Mouse (Mus musculus) liver, embryonic 11.5 days (tissue): ENCODE data around the gene Thbs2. TPM values are rescaled to one million over a fixed set of nuclear protein-coding genes. Genes with fewer than 3 reads are reported as not detected.
"Not testable (repeated sequence)": the region's sequence is repeated elsewhere in the genome, so short reads cannot be mapped to it uniquely, and the experiment has no call there.

Experiments used
- ATAC-seq: fragments of 200-750 bp; cut with Nextera tagmentation; replicated peaks from 2 replicates; pipeline ENCODE4 v1.8.0; 2017; ENCODE audit warnings: moderate number of reproducible peaks, mild to moderate bottlenecking, moderate TSS enrichment, moderate library complexity; ENCODE audit not compliant: low FRiP score
- DNase-seq: peaks from one replicate; pipeline ENCODE4 v3.0.0-alpha.2; 2017; ENCODE audit warnings: low spot score
- H3K27ac ChIP-seq: fragments of 300-500 bp; sonication (generic); 2 replicates; pipeline ENCODE4 v1.5.1; 2014; ENCODE audit warnings: mild to moderate bottlenecking, low read depth, low read length, control low read depth
- H3K27me3 ChIP-seq: fragments of 300-500 bp; sonication (generic); replicated peaks from 2 replicates; pipeline ENCODE4 v1.6.1; 2014; ENCODE audit warnings: low read length, mixed read lengths; ENCODE audit not compliant: control insufficient read depth, insufficient read depth
- H3K36me3 ChIP-seq: fragments of 300-500 bp; sonication (generic); 2 replicates; pipeline ENCODE4 v1.6.1; 2014; ENCODE audit warnings: mild to moderate bottlenecking, low read length, moderate library complexity, mixed read lengths; ENCODE audit not compliant: control insufficient read depth, insufficient read depth
- H3K4me1 ChIP-seq: fragments of 300-500 bp; sonication (generic); replicated peaks from 2 replicates; pipeline ENCODE4 v1.6.1; 2014; ENCODE audit warnings: low read length, mixed read lengths; ENCODE audit not compliant: control insufficient read depth, insufficient read depth
- H3K4me2 ChIP-seq: fragments of 300-500 bp; sonication (generic); 2 replicates; pipeline ENCODE4 v1.6.1; 2014; ENCODE audit warnings: mild to moderate bottlenecking, control low read depth, moderate library complexity
- H3K4me3 ChIP-seq: fragments of 300-500 bp; sonication (generic); 2 replicates; pipeline ENCODE4 v1.5.1; 2014; ENCODE audit warnings: low read depth, low read length, control low read depth
- H3K9ac ChIP-seq: fragments of 300-500 bp; sonication (generic); 2 replicates; pipeline ENCODE4 v1.6.1; 2014; ENCODE audit warnings: low read depth, low read length, control low read depth
- H3K9me3 ChIP-seq: fragments of 300-500 bp; sonication (generic); 2 replicates; pipeline ENCODE4 v1.6.1; 2016; ENCODE audit warnings: low read length, inconsistent platforms, mixed read lengths; ENCODE audit not compliant: control insufficient read depth
- WGBS: fragments of 180-500 bp; shearing (Covaris S2); extraction: QIAGEN DNeasy Blood & Tissue Kit; methylation state at CpG from one replicate; pipeline ENCODE4 v1.1.7; 2014; 5-methylcytosine and 5-hydroxymethylcytosine counted together
- polyA plus RNA-seq: library from polyadenylated mRNA; unstranded; fragments of >200 nt; fragmentation: Nextera tagmentation; extraction: Ambion mirVana; gene quantifications from 2 replicates; pipeline ENCODE4 v1.2.1, GENCODE M21; 2014

The Thbs2 gene
- polyA plus RNA-seq, 1 experiment from 2014 or later = 1.0 TPM

DNA sequence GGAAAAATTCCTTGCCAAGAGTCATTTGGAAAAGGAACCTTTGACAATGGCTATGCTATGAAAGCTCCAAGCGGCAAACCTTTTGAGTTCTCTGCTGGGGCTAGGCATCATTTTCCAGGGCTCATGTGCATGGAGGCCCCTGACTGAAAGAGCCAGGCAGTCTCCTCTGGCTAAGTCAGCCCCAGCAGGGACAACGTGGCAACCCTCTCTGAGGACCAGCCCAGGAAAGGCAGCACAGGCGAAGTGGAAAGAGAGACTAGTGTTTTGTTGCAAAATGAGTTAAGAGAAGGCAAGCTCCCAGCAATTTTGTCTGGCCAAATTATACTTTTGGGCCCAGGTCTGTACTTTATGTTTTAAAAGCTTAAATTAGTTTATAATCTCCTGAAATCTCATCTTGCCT lies 50.0 kb downstream of the Thbs2 start:
- no peak for ATAC-seq
- H3K9ac ChIP-seq = no peak overlapping the region
- H3K9me3 ChIP-seq = no peaks in the 10 kb centered on the region
- 65% methylated on average over 3 of the region's 3 CpGs for WGBS
- H3K4me3 ChIP-seq = no peak overlapping the region
- no peaks in the 10 kb centered on the region for H3K27me3 ChIP-seq
- no peaks in the 10 kb centered on the region for H3K4me1 ChIP-seq
- H3K27ac ChIP-seq = no peak overlapping the region
- no peaks in the 10 kb centered on the region for H3K36me3 ChIP-seq
- no peak for DNase-seq
- H3K4me2 ChIP-seq = no peak overlapping the region

DNA sequence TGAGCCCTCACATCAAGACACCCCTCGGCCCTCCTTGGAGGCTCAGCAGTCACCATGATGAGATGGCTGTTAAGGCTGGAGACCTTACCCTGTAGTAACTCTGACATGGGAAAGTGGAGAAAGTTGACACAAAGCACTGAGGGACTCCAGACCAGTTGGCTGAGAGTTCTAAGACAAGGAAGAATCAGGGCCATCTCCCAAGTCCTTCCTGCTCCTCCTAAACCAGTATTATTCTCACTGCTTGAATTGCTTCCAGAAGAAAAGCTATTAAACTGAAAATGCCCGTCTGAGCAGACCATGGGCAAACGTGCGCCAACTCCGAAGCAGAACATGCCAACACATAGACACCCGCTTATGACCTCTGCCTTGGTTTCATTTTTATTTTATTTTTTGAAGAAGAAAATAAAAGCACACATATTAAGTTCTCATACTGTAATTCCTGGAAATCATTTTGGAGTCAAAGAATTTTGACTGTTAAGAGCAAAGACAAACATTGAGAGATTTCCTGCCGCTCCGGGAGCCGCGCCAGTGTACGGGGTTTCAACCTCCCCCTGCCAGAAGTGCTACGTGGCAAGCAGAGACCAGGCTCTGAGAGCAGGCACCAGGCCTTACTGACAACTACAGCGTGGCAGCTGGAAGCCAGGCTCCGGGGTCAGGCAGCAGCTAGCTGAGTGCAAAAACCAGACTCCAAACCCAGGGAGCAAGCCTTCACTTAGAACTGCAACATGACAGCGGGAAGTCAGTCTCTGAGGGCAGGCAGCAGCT lies 53.5 kb downstream of the Thbs2 start:
- DNase-seq (no peak), ATAC-seq (no peak)
- no peaks in the 10 kb centered on the region for H3K4me1 ChIP-seq
- H3K27me3 ChIP-seq = no peaks in the 10 kb centered on the region
- H3K9me3 ChIP-seq = no peaks in the 10 kb centered on the region
- H3K9ac ChIP-seq = no peak overlapping the region
- no peak overlapping the region for H3K27ac ChIP-seq
- WGBS = 82% methylated on average over 15 of the region's 15 CpGs
- no peaks in the 10 kb centered on the region for H3K36me3 ChIP-seq
- H3K4me3 ChIP-seq = no peak overlapping the region
- no peak overlapping the region for H3K4me2 ChIP-seq

DNA sequence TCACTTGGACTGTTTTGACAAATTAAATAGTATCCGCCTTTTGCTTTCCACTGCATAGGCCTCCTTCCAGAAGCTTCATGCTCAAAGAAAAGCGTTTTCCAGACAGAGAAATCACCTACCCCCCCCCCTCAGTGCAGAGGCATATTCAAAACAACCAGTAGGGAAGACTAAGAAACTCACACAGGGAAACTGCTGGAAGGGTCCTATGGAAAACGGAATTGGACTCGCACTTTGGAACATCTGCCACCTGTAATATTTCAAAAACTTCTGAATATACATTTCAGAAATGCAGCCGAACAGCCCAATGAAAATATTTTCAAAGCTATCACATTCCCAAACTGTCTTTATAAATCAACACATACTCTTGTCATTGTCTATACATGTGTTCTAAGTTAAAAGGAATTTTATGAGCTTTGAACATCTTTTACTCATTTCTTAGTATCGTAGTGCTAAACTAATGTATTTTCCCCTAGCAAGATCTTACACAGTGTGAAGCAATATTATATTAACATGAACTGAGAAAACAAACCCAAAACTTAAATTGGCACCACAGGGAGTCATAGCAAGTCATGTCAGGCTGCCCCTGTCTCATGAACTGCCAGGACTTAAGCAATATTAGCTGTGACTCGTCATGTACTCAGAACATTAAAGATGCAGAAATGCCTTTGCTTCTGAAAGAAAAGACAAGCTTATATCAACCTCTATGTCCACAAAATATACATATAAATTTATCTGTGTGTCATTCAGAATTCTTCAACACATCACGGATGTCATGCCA lies 58.3 kb downstream of the Thbs2 start:
- Histone ChIP-seq H3K9me3 (no peaks in the 10 kb centered on the region), H3K36me3 (no peaks in the 10 kb centered on the region), H3K4me3 (no peak overlapping the region), H3K27ac (no peak overlapping the region), H3K4me1 (no peaks in the 10 kb centered on the region), H3K27me3 (no peaks in the 10 kb centered on the region), H3K9ac (no peak overlapping the region), H3K4me2 (no peak overlapping the region)
- no peak for DNase-seq
- no peak for ATAC-seq
- 83% methylated on average over 8 of the region's 8 CpGs for WGBS

DNA sequence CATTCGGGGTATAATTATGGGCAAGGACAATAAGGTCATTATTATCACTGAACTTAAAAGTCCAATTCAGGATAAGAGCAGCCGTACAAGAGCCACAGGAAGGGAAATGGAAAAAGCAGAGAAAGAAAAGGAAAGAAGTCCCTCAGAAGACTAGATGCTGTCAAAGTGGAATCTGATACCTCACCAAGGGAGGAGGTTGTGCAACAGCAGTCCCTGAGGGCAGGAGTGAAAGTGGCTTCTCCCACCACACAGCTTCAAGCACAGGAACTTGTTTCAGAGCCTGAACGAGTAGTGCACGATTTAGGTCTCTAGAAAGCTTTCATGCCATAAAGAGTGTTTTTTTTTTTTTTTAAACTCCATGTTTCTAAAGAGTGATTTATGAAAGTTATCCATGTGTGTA lies 65.1 kb downstream of the Thbs2 start:
- 56% methylated on average over 4 of the region's 4 CpGs for WGBS
- no peaks in the 10 kb centered on the region for H3K27me3 ChIP-seq
- ATAC-seq = no peak
- H3K4me2 ChIP-seq = no peak overlapping the region
- no peaks in the 10 kb centered on the region for H3K36me3 ChIP-seq
- H3K9me3 ChIP-seq = no peaks in the 10 kb centered on the region
- no peak overlapping the region for H3K27ac ChIP-seq
- no peak for DNase-seq
- H3K4me1 ChIP-seq = no peaks in the 10 kb centered on the region
- H3K4me3 ChIP-seq = no peak overlapping the region
- no peak overlapping the region for H3K9ac ChIP-seq

DNA sequence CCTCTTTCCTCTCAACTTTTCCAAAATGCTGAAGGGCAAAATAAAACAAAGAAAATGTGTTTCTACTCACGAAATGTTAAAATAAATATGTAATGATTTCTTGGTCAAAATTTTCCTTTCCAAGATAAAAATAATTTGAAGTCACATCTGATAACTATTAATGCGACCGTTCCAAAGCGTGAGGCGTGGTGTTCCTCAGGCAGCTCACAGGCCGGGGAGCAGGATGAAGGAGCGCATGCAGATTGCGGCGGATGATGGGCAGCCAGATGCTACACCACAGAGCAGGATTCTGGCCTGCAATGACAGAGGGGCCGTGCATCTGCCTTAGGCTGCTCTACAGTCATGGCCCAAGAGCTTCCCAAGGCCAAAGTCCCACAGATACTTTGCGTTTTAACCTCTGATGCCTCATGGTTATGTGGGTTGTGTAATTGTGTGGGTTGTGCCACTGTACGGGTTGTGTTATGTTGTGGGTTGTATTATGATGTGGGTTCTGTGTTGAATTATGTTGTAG lies 66.2 kb downstream of the Thbs2 start:
- Histone ChIP-seq H3K4me2 (no peak overlapping the region), H3K4me1 (no peaks in the 10 kb centered on the region), H3K9ac (no peak overlapping the region), H3K36me3 (no peaks in the 10 kb centered on the region), H3K27me3 (no peaks in the 10 kb centered on the region), H3K9me3 (no peaks in the 10 kb centered on the region), H3K4me3 (no peak overlapping the region), H3K27ac (no peak overlapping the region)
- ATAC-seq (no peak), DNase-seq (no peak)
- 89% methylated on average over 12 of the region's 12 CpGs for WGBS

DNA sequence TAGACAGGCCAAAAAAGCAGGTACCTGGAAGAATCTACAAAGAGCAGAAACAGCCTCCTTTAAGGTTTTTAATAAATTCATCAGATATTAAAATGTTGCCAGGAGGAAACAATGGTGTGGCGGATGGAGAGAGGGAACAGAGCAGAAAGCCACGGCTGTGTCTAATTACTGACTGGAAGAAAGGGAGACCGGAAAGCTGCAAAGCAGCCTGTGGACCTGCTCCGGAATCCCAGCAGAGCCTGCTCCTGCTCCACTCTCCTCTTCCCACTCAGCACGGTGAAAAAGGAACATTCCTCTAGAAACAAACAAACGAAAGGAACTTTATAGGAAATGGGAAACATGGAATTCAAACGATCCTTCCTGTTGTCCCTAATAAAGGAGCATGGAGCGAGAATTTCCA lies 69.6 kb downstream of the Thbs2 start:
- Histone ChIP-seq H3K9ac (no peak overlapping the region), H3K4me3 (no peak overlapping the region), H3K4me1 (no peaks in the 10 kb centered on the region), H3K9me3 (no peaks in the 10 kb centered on the region), H3K36me3 (no peaks in the 10 kb centered on the region), H3K27me3 (no peaks in the 10 kb centered on the region), H3K27ac (no peak overlapping the region), H3K4me2 (no peak overlapping the region)
- DNase-seq (no peak), ATAC-seq (no peak)
- whole genome bisulfite sequencing = 61% methylated on average over 8 of the region's 8 CpGs

DNA sequence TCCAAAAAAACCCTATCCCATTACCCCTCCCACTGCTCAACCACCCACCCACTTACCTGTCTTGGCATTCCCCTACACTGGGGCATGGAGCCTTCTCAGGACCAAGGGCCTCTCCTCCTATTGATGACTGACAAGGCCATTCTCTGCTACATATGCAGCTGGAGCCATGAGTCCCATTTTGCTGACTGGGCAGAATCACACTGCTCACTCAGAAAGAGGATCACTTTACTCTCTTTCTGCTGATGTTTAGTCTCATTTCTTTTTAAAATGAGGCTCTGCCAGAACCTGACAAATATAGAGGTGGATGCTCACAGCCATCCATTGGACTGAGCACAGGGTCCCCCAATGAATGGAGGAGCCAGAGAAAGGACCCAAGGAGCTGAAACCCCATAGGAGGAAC lies 73.0 kb downstream of the Thbs2 start:
- H3K9me3 ChIP-seq, H3K9ac ChIP-seq, H3K27me3 ChIP-seq, H3K4me2 ChIP-seq, H3K27ac ChIP-seq, DNase-seq, H3K4me1 ChIP-seq, H3K36me3 ChIP-seq, H3K4me3 ChIP-seq, ATAC-seq: not testable (repeated sequence)

DNA sequence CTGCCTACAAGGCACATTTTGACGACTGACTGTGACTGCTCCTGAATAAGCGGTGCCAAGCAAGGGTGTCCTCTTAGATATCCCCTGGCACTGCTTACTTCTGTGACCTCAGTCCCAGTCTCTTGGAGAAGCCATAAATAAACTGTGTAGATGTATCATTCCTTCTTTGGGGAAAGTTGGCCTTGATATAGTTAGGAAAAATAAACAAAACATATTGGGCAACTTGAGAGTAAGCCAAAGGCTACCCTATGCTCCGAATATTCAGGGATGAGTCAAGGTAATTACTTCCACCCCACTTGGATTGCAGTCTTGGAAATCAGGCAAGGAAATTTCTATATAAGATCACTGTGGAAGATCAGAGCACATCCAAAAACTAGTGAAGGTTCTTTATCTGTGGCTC lies 74.0 kb downstream of the Thbs2 start:
- no peaks in the 10 kb centered on the region for H3K4me1 ChIP-seq
- H3K9ac ChIP-seq = no peak overlapping the region
- H3K36me3 ChIP-seq = no peaks in the 10 kb centered on the region
- DNase-seq (no peak), ATAC-seq (no peak)
- no peak overlapping the region for H3K4me2 ChIP-seq
- H3K27me3 ChIP-seq = no peaks in the 10 kb centered on the region
- H3K4me3 ChIP-seq = no peak overlapping the region
- H3K9me3 ChIP-seq = no peaks in the 10 kb centered on the region
- WGBS = 79% methylated on average over 3 of the region's 3 CpGs
- no peak overlapping the region for H3K27ac ChIP-seq

DNA sequence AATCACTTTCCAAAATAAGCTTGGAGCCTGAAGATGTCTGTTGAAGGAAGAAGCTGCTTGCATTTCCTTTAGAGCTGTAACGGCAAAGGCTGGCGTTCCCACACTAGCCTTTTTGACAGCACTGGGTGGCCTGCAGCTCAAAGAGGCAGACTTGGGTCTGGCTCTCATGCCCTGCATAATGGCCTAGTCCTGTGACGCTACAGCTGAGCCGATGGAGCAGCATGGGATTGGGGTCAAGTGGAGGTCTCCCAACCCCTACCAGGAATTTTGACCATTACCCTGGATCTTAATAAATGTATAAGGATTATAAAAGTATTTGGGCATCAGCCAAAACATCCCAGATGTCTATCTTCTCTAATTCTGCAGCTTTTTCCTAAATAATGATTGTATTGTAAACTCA lies 75.0 kb downstream of the Thbs2 start:
- no peaks in the 10 kb centered on the region for H3K4me1 ChIP-seq
- no peaks in the 10 kb centered on the region for H3K36me3 ChIP-seq
- no peak overlapping the region for H3K9ac ChIP-seq
- no peak overlapping the region for H3K27ac ChIP-seq
- H3K4me3 ChIP-seq = no peak overlapping the region
- no peaks in the 10 kb centered on the region for H3K9me3 ChIP-seq
- H3K4me2 ChIP-seq = no peak overlapping the region
- ATAC-seq (no peak), DNase-seq (no peak)
- no peaks in the 10 kb centered on the region for H3K27me3 ChIP-seq
- 78% methylated on average over 4 of the region's 4 CpGs for WGBS
